Mouse (Mus musculus) thymus, postnatal 10 days (tissue): ENCODE results near the gene Ppm1h.

Experiments
- DNase-seq, 2 experiments: peaks; one replicate each; pipeline ENCODE4 v3.0.0; 2021; ENCODE audit warnings: low spot score in 2 of 2

The Ppm1h gene

DNA sequence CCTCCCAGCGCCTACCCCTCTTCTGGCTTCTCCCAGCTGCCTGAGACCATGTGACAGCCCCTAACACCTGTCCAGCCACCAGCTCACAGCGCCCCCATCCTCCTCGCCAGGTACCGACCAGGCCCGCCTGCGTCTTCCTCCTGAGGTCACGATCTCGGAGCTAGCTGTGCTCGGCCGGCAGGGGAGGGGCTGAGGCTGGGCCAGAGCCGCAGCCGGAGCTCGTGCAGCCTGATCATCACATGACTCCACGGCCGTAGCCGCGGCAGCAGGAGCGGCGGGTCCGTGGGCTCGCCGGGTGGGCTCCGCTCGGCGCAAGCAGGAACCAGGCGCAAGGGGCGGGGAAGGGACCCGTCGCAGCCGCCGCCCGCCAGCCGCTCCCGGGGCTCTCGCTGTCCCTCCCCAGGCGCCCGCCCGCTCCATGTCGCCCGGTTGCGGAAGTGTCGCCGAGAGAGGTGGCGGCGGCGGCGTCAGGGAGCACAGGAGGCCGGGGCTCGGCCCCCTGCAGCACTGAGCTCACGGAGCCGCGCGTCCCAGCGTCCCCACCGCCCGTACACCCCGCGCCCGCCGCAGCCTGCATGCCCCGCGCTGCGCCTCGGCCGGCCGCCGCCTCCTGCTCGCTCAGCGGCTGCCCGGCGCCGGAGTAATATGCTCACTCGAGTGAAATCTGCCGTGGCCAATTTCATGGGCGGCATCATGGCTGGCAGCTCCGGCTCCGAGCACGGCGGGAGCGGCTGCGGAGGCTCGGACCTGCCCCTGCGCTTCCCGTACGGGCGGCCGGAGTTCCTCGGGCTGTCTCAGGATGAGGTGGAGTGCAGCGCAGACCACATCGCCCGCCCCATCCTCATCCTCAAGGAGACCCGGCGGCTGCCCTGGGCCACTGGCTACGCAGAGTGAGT is at the start of gene Ppm1h:
Gene Ppm1h (plus strand): TSS at position 222 of the 896 bp plus-strand sequence.
- peak; percentile 84 to 85 for DNase-seq

DNA sequence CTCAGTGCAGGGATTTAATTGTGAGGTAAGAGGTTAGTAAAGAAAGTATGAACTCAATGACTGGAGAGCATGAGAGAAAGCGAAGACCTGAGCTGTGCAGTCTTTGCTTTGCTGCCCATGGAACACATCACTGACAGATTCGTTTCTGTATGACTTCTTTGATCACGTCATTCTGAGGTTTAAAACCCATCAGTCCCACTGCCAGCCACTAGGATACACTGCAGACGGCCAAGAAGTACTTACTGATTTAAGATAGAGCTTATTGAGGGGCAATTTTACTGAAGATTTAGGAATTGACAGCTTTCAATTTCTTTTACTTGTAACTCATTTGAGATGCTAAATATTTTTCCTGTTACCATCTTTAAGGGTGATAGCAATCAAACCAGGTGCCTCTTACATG is 49.6 kb upstream of the Ppm1h start:
- DNase-seq: peak; percentile 21 to 42

GRCm38 (mm10) chr10:122639879-122640278 is 38.7 kb upstream of the Ppm1h start:
- no peak for DNase-seq

GRCm38 (mm10) chr10:122641263-122641795 is 37.2 kb upstream of the Ppm1h start:
- DNase-seq: no peak

- DNase-seq: no peak
These were observed 36.4 kb upstream of the Ppm1h start for GRCm38 (mm10) chr10:122642125-122642524.

DNA sequence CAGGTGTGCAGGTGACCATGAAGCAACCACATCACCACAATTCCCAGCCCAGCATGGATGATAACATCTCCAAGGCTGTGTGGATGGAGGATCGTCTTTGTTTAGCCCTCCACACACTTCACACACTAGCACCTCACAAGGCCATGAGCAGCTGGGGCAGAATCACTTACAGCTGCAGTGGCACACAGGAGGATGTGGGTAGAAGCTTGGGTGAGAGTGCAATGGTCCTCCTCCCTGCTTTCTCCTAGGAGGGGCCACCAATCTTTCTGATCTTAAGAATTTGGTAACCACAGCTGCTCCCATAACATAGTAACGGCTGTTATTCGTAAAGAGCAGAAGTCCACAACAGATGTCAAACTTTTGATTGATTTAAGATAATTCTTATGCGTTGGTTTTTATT is 26.6 kb upstream of the Ppm1h start:
- DNase-seq: peak; percentile 72 to 78

DNA sequence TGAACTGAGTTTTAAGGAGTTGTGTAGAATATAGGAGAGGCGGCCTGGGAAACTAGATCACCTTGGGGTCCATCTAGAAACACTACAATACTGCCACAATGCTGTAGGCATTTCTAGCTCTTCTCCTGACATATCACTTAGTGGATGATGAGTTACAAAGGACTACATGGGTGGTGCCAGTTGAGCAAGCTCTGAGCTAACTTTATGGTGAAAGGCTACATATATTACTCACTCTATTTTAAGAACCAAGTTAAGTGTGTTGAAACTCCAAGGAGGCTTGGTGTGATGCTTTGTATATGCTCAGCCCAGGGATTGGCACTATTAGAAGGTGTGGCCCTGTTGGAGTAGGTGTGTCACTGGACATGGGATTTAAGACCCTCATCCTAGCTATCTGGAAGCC is 26.0 kb upstream of the Ppm1h start:
- DNase-seq: no peak

GRCm38 (mm10) chr10:122665652-122666051 is 12.9 kb upstream of the Ppm1h start:
- DNase-seq: no peak

- DNase-seq: no peak
These were observed 7.3 kb upstream of the Ppm1h start for GRCm38 (mm10) chr10:122671253-122671652.

GRCm38 (mm10) chr10:122672044-122672443 is 6.5 kb upstream of the Ppm1h start:
- no peak for DNase-seq

DNA sequence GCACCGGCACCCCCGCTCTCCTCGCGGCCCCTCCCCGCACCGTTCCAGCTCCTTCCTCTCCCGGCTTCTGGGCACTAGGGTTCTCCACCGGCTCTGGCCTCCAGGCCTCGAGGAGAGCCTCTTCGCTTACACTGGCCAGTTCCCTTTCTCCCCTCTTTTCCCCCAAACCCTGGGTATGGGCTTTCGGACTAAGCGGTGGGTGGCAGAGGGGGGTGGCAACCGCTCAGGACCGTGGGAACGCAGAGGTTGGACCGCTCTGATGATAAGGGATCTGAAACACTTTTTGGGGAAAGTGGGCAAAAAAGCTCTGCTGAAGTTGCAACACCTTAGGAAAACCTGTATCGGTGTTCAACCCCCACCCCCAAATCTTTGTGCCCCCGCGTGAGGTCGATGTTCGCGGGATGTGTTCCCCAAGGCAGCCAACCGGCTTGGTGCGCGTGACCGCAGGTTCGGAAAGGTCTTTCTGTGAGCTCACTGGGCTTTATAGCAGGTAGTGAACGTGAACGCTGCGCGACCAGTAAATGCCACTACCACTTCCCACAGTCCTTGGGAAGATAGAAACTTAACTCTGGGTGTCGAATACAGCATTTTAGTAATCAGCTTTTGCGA is 979 bp downstream of the Ppm1h start:
- DNase-seq: peak; percentile 33 to 43

DNA sequence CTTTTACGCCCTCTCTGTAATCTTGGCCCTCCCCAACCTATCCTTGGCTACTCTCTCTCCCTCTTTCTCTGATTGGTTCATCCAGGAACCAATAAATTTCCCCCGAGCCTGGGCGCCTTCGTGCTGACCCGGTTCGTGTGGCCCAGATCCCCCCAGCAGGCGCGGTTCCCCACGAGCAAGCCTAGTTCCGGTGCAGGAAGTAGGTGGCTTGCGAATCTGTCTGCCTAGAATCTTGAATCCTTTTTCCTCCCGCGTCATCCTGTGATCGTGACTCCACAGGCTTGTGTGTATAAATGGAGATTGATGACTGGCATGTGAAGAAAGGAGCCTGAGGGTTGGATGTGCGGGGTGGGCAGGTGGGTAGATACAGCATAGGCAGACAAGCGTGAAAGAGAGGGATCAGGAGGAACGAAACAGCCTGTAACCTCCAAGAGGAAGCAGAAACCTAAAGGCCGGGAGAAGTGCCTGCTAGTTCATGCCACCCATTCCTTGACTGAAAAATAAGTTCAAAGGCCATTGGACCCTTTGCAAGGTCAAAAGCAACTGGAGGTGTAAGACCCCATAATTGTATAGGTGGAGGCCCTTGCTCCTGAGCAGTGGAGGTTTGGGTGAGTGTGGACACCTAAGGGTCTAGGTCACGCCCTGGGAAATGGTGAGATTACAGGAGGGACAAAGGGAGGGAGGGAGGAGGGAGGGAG is 2.0 kb downstream of the Ppm1h start:
- peak; percentile 41 to 45 for DNase-seq

GRCm38 (mm10) chr10:122681085-122681408 is 2.5 kb downstream of the Ppm1h start:
- no peak for DNase-seq

DNA sequence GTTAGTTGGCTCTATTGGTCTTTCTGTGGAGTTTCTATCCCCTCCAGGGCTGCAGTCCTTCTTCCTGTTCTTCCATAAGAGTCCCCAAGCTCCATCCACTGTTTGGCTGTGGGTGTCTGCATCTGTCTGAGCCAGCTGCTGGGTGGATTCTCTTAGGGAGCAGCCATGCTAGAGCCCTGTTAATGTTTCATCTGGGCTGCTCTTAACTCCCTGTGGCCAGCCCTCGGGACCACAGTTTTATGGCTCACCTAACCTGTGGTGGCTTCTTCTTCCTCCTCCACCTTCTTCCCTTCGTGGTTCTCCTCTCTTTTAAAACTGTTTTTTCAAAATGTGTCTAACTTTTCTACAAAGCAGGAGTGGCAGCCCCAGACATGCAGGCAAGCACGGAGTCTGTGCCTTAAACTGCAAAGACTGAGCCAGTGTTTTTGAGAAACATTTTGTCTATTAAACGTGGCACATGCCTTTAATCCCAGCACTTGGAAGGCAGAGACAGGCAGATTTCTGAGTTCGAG is 5.3 kb downstream of the Ppm1h start:
- DNase-seq: no peak

DNA sequence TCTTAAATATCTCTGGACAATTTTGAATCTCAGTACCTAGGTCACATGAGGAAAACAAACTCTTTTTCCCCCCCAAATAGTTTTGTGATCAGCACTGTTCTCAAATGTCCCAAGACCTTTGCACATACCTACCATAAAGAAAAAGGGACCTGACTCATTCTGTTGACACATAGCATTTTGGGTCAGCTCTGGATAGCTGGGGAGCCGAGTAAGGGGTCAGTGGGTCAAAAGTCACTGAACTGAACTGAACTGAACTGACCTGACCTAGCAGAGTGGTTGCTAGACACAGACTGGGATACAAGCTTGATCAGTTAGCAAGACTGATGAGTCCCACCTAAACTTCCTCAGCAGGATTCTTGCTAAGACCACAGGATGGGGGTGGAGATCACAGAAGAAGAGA is 6.7 kb downstream of the Ppm1h start:
- no peak for DNase-seq

GRCm38 (mm10) chr10:122685836-122686531 is 7.4 kb downstream of the Ppm1h start:
- no peak for DNase-seq

GRCm38 (mm10) chr10:122690698-122691097 is 12.1 kb downstream of the Ppm1h start:
- DNase-seq: no peak

- no peak for DNase-seq
These were observed 14.7 kb downstream of the Ppm1h start for GRCm38 (mm10) chr10:122693158-122693777.

DNA sequence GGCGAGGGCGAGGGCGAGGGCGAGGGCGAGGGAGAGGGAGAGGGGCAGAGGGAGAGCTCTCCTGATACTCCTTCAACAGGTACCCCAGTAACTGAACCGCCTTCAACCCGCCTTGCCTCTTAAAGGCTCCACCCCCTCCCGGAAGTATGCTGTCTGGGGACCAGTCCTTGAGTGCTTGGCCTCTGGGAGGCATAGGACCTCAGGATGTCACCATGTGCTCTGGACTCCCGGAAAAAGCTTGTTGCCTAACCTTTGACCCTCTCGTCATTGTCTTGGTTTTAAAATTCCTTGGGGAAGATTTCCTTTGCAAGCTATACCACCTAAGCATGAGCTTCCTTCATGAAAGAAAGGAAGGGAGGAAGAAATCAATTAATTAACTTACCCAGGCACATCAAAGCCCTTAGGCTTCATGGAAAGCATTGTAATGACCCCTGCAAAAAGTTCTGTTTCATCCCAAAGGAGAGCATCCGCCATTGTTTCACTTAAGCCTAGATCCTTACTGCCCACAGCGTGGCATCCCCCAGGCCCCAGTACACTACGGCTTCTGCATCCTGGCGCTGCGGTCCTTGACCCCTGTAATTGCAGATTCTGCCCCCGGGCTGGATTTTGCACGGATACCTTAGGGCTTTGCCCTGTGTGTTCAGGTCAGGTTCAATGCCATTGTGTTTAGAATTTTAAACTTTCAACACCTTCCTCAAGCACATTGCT is 15.5 kb downstream of the Ppm1h start:
- DNase-seq: no peak

- DNase-seq: no peak
These were observed 17.8 kb downstream of the Ppm1h start for GRCm38 (mm10) chr10:122696335-122696734.
